Mouse (Mus musculus): ENCODE data around the gene Ube2v1. TPM values are rescaled to one million over a fixed set of nuclear protein-coding genes. Genes with fewer than 3 reads are reported as not detected.

Gene Ube2v1
- polyA plus RNA-seq, 1 experiment from 2014 or later, result 180 TPM

DNA sequence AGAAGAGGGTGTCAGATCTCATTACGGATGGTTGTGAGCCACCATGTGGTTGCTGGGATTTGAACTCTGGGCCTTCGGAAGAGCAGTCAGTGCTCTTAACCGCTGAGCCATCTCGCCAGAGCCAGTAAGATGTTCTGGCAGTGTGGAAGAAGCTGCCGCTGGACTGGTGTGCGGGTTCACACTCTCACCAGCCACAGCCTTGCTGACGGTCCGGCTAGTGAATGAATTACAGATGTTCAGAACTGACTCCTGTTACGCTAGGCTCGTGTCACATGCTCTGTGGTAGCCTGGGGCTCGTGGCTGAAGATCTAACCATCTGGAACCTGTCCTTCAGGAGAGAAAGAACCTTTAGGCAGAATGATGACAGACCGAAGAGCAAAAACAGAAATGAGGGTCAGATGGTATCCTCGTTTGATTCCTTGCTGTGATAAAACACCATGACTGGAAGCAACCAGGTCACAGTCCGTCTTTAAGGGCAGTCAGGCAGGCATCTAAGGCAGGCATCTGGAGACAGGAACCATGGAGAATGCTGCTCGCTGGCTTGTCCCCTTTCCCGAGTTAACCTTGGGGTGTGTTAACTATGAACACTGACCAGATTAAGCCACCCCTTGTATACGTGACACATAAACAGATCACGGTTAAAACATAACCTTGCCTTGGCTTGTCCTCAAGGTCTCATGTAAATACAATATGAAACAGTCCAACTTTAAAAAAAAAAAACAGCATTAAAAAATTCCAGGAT, 34.2 kb upstream of the Ube2v1 start:
- no peak for DNase-seq (ENCODE audit: low read depth, low spot score)
- ATAC-seq, result no peak
- TF ChIP-seq CTCF (IDR thresholded peaks at IDR 0.05), result no peak
- H3K27me3 ChIP-seq, result no peaks in the 10 kb centered on the region
- ChIA-PET POLR2A (interaction anchor here (0.7 kb wide), 2 partner anchors 23 to 175 kb away, joined by 3 to 5 read pairs; no protein-coding TSS in a partner anchor), CTCF (no interaction called here)
- in situ Hi-C loops (cut with MboI; ENCODE audit: low pct_unique_long_range_greater_than_20kb), result no loop called here

DNA sequence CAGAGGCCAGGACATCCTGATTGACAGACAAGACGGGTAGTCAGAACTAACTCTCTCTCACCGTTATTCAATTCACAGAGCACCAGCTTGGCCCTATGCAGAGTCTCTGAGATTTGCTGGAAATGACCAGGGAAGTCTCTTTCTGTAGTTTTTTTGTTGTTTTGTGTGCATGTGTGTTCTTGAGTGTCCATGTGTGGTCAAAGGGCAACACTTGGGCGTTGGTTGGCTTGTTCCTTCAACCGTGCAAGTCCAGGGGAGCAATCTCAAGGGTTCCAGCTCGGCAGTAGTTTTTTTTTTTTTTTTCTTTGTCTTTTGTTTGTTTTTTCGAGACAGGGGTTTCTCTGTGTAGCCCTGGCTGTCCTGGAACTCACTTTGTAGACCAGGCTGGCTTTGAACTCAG, 30.8 kb upstream of the Ube2v1 start:
- DNase-seq (ENCODE audit: low read depth, low spot score), result no peak
- TF ChIP-seq CTCF (IDR thresholded peaks at IDR 0.05), result no peak
- POLR2A ChIA-PET, result interaction anchor here (2.0 kb wide), 1 partner anchor 31 kb away, joined by 6 read pairs; the partner anchor contains the start of gene Ube2v1
- CTCF ChIA-PET, result interaction anchor here (4.3 kb wide), 1 partner anchor 18 kb away, joined by 18 read pairs; no protein-coding TSS in a partner anchor
- ATAC-seq, result no peak
- no peaks in the 10 kb centered on the region for H3K27me3 ChIP-seq
- in situ Hi-C loops (cut with MboI; ENCODE audit: low pct_unique_long_range_greater_than_20kb), result no loop called here

DNA sequence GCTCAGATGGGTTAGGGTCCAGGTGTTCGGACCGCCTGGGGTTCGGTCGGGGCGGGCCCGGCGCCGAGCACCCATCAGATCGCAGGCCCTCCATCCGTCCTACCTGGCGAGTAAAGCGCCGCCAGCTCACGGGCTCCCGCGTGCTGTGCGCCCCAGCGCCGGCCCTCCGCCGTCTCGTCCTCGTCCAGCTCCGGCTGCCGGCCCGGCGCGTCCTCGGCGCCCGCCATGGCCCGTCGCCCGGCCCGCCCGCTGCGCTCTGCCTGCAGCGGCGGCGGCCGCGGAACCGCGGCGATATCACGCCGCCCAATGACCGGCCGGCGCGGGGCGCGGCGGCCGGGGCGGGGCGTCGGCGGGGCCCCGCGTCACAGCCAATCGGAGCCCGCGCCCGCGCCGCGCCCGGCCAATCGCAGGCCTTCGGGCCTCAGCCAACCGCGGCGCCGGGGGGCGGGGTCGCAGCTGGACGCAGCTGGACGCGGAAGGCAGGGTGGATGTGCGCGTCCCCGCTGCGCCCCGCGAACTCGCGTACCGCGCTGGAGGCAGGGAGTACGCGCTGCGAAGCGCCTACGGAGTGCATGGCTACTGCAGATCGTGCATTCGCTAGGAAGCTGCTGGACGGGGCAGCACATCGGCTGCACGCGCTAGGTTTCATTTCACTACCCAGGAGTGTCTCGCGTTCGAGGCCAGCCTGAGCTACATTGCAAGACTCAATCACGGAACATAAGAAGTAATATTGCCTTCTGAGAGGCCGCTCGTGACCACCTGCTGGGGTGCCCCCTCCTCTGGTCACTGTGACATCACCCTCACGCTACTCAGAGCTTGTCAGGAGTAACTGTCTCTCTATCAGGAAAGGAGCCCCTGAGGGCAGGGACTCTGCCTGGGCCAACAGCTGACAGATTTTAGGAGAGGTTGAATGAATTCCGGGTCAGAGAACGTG, 29.6 kb upstream of the Ube2v1 start, which contains the start of gene Gm20431:
Gm20431 (minus strand) TSS at position 227 of the 934 bp plus-strand sequence.
- DNase-seq (ENCODE audit: low read depth, low spot score) (no peak), ATAC-seq (peak; percentile 92)
- ChIA-PET CTCF (interaction anchor here (1.3 to 4.3 kb wide), 2 partner anchors 19 to 21 kb away, joined by 3 to 18 read pairs; no protein-coding TSS in a partner anchor), POLR2A (interaction anchor here (2.0 kb wide), 1 partner anchor 30 kb away, joined by 6 read pairs; the partner anchor contains the start of gene Ube2v1)
- no peak for TF ChIP-seq CTCF (IDR thresholded peaks at IDR 0.05)
- in situ Hi-C loops (cut with MboI; ENCODE audit: low pct_unique_long_range_greater_than_20kb), result no loop called here
- no peaks in the 10 kb centered on the region for H3K27me3 ChIP-seq

DNA sequence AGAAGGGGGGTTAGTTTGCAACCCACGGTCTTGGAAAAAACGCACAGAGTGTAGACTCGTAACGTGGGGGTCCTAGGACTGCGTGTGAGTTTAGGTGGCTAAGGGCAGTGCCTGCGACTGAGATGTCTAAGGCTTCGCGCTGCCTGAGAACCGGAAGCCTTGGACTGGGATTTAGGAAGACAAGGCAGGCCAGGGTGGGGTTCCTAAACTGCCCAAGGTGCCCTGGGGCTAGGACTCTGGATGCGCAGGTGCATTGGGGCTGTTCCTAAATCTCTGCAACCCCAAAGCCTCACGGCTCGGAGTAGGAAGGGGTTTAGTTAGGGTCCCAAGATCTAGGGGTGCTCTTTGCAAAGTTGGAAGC, 28.7 kb upstream of the Ube2v1 start:
- DNase-seq (ENCODE audit: low read depth, low spot score), result no peak
- POLR2A ChIA-PET, result interaction anchor here (2.0 kb wide), 1 partner anchor 29 kb away, joined by 6 read pairs; the partner anchor contains the start of gene Ube2v1
- CTCF ChIA-PET, result interaction anchor here (4.3 kb wide), 1 partner anchor 20 kb away, joined by 18 read pairs; no protein-coding TSS in a partner anchor
- no peak for TF ChIP-seq CTCF (IDR thresholded peaks at IDR 0.05)
- in situ Hi-C loops (cut with MboI; ENCODE audit: low pct_unique_long_range_greater_than_20kb), result no loop called here
- no peak for ATAC-seq
- H3K27me3 ChIP-seq, result no peaks in the 10 kb centered on the region

DNA sequence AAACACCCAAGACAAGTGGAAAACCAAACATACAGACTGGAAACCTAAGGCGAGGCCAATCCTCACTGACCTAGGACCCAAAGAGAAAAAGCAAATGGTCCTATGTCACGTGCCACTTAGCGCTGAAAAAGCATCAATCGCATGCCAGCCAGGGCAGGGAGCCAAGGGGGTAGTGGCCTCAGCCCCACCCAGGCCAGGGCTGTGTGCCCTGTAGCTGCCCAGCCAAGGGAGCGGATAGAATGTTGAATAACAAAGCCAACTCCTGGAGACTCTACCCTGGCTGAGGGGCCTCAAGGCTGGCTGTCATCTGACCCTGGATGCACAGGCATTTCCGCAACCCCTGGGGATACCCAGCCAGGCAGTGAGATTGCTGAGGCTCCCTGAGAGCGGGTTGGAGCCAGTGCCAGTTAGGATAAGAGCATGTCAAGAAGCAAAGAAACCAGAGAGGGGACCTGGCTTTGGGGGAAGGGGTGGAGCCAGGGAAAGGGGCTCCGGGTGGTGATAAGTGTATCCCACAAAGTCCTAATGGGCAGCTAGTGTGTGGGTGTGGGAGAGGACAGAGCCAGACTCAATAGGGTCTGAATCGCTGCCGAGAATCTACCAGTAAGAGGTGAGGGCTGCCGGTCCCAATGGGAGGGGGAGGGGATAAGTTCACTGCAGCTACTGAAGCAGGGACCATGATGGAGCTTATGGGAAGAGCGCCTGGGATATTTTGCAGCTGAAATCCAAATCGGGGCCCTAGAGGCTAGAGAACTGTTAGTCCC, 28.1 kb upstream of the Ube2v1 start:
- ATAC-seq, result no peak
- CTCF ChIA-PET, result interaction anchor here (4.3 kb wide), 1 partner anchor 20 kb away, joined by 18 read pairs; no protein-coding TSS in a partner anchor
- in situ Hi-C loops (cut with MboI; ENCODE audit: low pct_unique_long_range_greater_than_20kb), result no loop called here
- POLR2A ChIA-PET, result no interaction called here
- TF ChIP-seq CTCF (IDR thresholded peaks at IDR 0.05), result no peak
- no peaks in the 10 kb centered on the region for H3K27me3 ChIP-seq
- no peak for DNase-seq (ENCODE audit: low read depth, low spot score)

DNA sequence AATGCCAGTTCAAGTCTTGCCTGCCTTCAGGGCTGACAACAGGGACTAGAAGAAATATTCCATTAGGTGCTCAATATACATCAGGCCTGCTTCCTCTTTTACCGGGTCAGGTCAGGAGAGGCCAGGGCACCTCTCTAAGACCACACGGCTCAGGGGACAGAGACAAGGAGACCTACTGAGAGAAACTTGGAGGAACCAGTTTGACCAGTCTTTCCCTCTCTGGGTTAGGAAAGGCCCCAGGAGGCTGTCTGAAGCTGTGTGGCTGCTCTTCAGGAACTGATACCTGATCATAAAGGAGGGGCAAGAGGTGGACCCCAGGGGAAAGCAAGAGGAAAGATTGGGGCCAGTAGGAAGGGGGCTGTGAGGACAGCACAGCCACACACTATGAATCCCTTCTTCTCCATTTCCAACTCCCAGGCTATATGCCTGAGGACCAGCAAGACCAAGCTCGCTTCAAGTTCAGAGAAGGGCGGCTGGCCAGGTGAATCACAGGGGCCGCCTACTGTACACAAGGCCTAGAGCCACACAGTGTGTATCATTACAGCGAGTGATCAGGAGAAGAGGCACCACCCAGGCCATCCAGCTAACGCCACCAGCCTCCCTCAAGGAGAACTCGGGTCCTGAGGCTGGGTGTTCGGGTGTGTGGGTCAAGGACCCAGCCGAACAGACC, 27.4 kb upstream of the Ube2v1 start:
- POLR2A ChIA-PET, result no interaction called here
- no peak for TF ChIP-seq CTCF (IDR thresholded peaks at IDR 0.05)
- H3K27me3 ChIP-seq, result no peaks in the 10 kb centered on the region
- in situ Hi-C loops (cut with MboI; ENCODE audit: low pct_unique_long_range_greater_than_20kb), result no loop called here
- ATAC-seq (no peak), DNase-seq (ENCODE audit: low read depth, low spot score) (no peak)
- CTCF ChIA-PET, result no interaction called here

DNA sequence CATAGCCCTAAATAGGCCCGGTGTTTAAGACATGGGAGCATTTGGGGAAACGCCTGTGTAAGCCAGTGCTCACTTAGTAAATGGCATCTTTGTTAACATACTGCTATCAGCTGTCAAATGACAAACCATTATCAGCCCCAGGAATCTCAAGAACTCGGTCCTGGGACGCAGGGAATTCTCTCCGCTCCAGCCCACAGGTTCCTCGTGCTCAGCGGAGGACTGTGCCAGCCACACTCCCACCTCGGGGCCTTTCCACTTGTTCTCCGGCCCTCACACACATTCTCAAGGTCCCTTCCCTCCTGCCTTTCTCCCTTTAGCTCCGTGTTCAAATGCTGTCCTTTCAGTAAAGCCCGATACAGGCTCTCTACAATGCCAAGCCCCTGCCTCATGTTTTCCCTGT, 26.8 kb upstream of the Ube2v1 start:
- DNase-seq (ENCODE audit: low read depth, low spot score), result no peak
- in situ Hi-C loops (cut with MboI; ENCODE audit: low pct_unique_long_range_greater_than_20kb), result no loop called here
- ATAC-seq, result no peak
- ChIA-PET CTCF (no interaction called here), POLR2A (no interaction called here)
- no peaks in the 10 kb centered on the region for H3K27me3 ChIP-seq
- no peak for TF ChIP-seq CTCF (IDR thresholded peaks at IDR 0.05)

DNA sequence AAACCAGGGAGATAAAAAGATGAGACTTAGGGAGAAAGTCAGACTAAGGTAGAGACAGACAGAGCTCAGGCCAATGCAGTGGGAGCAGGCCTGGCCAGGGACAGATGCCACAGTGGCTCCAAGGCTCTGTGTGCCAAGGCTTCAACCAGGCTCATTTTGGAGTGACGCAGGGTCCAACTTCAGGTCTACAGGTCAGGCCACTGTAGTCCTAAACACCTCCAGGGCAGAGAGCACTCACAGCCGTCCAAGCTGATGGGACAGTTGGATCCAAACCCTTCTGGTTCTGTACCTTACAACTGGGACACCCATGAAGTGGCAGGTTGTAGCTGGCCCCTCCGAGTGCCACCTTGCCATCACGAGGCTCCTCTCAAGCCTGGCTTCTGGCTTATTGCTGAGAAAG, 26.1 kb upstream of the Ube2v1 start:
- no peak for TF ChIP-seq CTCF (IDR thresholded peaks at IDR 0.05)
- POLR2A ChIA-PET, result no interaction called here
- ATAC-seq, result no peak
- in situ Hi-C loops (cut with MboI; ENCODE audit: low pct_unique_long_range_greater_than_20kb), result no loop called here
- CTCF ChIA-PET, result no interaction called here
- H3K27me3 ChIP-seq, result no peaks in the 10 kb centered on the region
- DNase-seq (ENCODE audit: low read depth, low spot score), result no peak

DNA sequence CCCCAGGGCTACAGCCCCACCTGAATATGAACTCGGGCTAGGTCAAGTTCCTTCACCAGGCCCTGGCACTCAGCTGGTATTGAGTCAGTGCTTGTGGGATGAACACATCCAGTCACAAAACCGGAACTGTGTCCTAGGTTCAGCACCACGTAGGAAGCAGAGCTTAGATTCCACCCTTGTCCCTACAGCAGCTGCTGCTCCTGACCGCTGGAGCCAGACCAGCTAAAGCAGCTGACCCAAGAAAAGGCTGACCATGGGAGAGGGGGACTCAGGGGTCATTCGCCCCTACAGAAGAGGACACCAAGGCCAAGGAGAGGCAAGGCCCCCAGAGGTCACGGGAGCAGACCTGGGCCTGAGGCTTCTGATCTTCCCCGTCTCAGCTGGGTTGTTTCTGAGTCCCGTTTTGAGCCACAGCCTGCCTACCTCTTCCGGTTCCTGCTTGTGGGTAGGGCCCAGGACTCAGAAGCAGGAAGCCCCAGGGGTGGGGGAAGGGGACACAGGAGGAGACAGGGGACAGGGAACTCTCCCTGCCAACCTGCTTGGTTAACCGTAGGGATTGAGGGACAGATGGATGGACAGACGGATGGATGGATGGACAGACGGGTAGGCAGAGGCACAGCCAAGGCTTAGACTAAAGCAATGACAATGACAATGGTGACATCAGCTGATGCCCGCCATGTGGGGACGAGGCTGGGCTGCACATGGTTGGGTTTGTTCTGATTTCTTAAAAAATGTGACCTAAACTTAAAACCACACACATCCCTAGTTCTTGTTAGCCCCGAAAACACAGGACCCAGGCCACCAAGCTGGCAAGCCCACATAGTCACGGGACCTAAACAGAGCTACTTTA, 25.0 kb upstream of the Ube2v1 start:
- in situ Hi-C loops (cut with MboI; ENCODE audit: low pct_unique_long_range_greater_than_20kb), result no loop called here
- TF ChIP-seq CTCF (IDR thresholded peaks at IDR 0.05), result no peak
- DNase-seq (ENCODE audit: low read depth, low spot score), result no peak
- POLR2A ChIA-PET, result no interaction called here
- no peaks in the 10 kb centered on the region for H3K27me3 ChIP-seq
- no peak for ATAC-seq
- CTCF ChIA-PET, result no interaction called here
